Mouse (Mus musculus) right cerebral cortex, postnatal 10 days (tissue): Measurements from ENCODE around the gene Rab39b.

ENCODE experiments used
- DNase-seq, 2 experiments: peaks; one replicate each; pipeline ENCODE4 v3.0.0; 2021; ENCODE audit warnings: low spot score in 2 of 2

Rab39b gene

DNA sequence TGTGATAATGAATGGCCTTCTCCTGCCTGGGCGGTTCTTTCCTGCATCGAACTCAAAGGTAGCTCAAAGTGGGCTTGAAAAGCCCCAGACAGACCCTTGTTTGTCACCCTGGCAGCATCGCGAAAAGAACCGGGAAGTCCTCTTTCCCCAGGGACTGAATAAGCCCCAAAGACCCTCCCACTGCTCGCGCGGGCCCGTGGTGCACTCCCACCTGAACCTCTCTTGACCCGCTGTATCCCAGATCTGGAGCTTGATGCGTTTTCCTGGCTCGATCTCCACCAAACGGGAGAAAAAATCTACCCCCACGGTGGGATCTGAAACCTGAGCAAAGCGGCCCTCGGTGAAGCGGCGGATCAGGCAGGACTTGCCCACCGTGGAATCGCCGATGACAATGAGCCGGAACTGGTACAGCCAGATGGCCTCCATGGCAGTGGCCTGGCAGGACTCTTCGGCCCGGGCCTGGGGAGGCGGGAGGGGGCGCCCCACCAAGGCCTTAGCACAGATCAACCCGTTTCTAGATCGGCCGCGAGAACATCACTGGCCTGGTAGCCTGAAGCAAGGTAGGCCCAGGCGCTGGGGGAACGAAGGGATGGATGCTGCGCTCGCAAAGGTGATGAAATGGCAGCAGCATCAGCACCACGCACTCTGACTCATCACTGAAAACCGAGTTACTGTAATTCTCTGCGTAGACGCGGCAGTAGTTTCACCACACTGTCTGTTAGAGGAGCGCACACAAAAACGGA, at the start of gene Rab39b:
TSS of gene Rab39b (minus strand) at position 650 of the 743 bp plus-strand sequence.
- peak; percentile 69 to 77 for DNase-seq

GRCm38 (mm10) chrX:75578539-75578938, 508 bp upstream of the Rab39b start:
- DNase-seq: no peak
